Mouse (Mus musculus) midbrain, embryonic 15.5 days (tissue): ENCODE results near the gene Gm10197. TPM values are rescaled to one million over a fixed set of nuclear protein-coding genes. Genes with fewer than 3 reads are reported as not detected.
"Not testable (repeated sequence)": the region's sequence is repeated elsewhere in the genome, so short reads cannot be mapped to it uniquely, and the experiment has no call there.

Experiments
- ATAC-seq: fragments of 200-750 bp; cut with Nextera tagmentation; replicated peaks from 2 replicates; pipeline ENCODE4 v1.8.0; 2017; ENCODE audit warnings: moderate TSS enrichment
- H3K27ac ChIP-seq: fragments of 300-500 bp; sonication (generic); 2 replicates; pipeline ENCODE4 v1.5.1; 2015; ENCODE audit warnings: mild to moderate bottlenecking, inconsistent platforms
- H3K27me3 ChIP-seq: fragments of 300-500 bp; sonication (generic); replicated peaks from 2 replicates; pipeline ENCODE4 v1.6.1; 2015; ENCODE audit warnings: inconsistent platforms
- H3K36me3 ChIP-seq: fragments of 300-500 bp; sonication (generic); replicated peaks from 2 replicates; pipeline ENCODE4 v1.6.1; 2015; ENCODE audit warnings: inconsistent platforms
- H3K4me1 ChIP-seq: fragments of 300-500 bp; sonication (generic); 2 replicates; pipeline ENCODE4 v1.6.1; 2015; ENCODE audit warnings: inconsistent platforms
- H3K4me2 ChIP-seq: fragments of 300-500 bp; sonication (generic); 2 replicates; pipeline ENCODE4 v1.6.1; 2015; ENCODE audit warnings: inconsistent platforms, mild to moderate bottlenecking, moderate library complexity
- H3K4me3 ChIP-seq: fragments of 300-500 bp; sonication (generic); 2 replicates; pipeline ENCODE4 v1.5.1; 2015; ENCODE audit warnings: mild to moderate bottlenecking, inconsistent platforms
- H3K9ac ChIP-seq: fragments of 300-500 bp; sonication (generic); 2 replicates; pipeline ENCODE4 v1.6.1; 2015; ENCODE audit warnings: mild to moderate bottlenecking, inconsistent platforms
- H3K9me3 ChIP-seq: fragments of 300-500 bp; sonication (generic); 2 replicates; pipeline ENCODE4 v1.6.1; 2016; ENCODE audit warnings: inconsistent platforms
- WGBS: fragments of 180-500 bp; shearing (Covaris S2); methylation state at CpG from one replicate; pipeline ENCODE4 v1.1.7; 2015; ENCODE audit warnings: mixed read lengths; 5-methylcytosine and 5-hydroxymethylcytosine counted together
- polyA plus RNA-seq: library from polyadenylated mRNA; unstranded; fragments of >200 nt; fragmentation: Nextera tagmentation; extraction: Ambion mirVana; gene quantifications from 2 replicates; pipeline ENCODE4 v1.2.1, GENCODE M21; 2015

Gm10197 gene
- polyA plus RNA-seq, 1 experiment from 2014 or later = not detected

GRCm38 (mm10) chr19:53404219-53404836, 32.8 kb upstream of the Gm10197 start:
- no peak overlapping the region for H3K4me2 ChIP-seq
- H3K27ac ChIP-seq = no peak overlapping the region
- WGBS = 93% methylated on average over 10 of the region's 10 CpGs
- no peak for ATAC-seq
- H3K9me3 ChIP-seq = no peaks in the 10 kb centered on the region
- no peaks in the 10 kb centered on the region for H3K36me3 ChIP-seq
- H3K9ac ChIP-seq = no peak overlapping the region
- H3K4me3 ChIP-seq = no peak overlapping the region
- H3K27me3 ChIP-seq = no peaks in the 10 kb centered on the region
- no peaks in the 10 kb centered on the region for H3K4me1 ChIP-seq

GRCm38 (mm10) chr19:53402741-53403432, 31.3 kb upstream of the Gm10197 start:
- Histone ChIP-seq H3K4me3 (no peak overlapping the region), H3K27me3 (no peaks in the 10 kb centered on the region), H3K4me1 (no peaks in the 10 kb centered on the region), H3K9me3 (no peaks in the 10 kb centered on the region), H3K27ac (no peak overlapping the region), H3K36me3 (no peaks in the 10 kb centered on the region), H3K9ac (no peak overlapping the region), H3K4me2 (no peak overlapping the region)
- no peak for ATAC-seq
- WGBS = 53% methylated on average over 12 of the region's 12 CpGs

DNA sequence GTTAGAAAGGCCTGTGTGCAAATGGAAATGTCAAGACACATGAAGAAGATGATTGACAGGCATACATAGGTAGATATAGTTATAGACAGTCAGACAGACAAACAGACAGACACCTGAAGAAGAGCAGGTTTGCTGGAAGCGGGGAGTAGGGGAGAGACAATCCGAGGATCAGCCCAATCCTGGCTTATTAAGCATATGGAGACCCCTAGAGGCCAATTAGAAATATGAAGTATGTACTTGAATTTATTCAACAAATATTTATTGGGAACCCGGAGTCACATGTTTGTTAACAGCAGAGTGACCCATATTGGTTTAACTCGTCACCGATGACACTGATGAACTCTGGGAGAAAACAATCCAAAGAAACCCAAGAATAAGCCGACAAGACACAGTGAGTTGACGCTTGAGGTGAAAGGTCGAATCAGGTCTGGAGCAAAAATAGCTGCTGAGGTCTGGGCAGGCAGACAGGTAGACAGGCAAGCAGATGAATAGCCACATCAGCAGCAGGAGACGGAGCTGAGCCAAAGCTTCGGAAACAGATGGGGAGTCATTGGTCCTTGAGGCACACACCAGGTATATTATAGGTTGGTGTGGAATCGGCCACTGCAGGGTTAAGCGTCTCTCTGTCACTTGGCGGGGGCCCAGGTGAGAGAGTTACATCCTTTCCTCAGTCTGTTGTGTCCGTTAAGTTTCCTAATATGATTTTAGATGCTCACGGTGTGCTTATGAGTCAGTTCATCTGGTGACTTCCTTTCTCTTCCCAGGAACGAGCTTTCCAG, 29.0 kb upstream of the Gm10197 start:
- no peaks in the 10 kb centered on the region for H3K4me1 ChIP-seq
- H3K27me3 ChIP-seq = no peaks in the 10 kb centered on the region
- no peaks in the 10 kb centered on the region for H3K9me3 ChIP-seq
- no peak overlapping the region for H3K4me2 ChIP-seq
- ATAC-seq = no peak
- no peak overlapping the region for H3K9ac ChIP-seq
- H3K36me3 ChIP-seq = no peaks in the 10 kb centered on the region
- 87% methylated on average over 16 of the region's 16 CpGs for WGBS
- H3K4me3 ChIP-seq = no peak overlapping the region
- no peak overlapping the region for H3K27ac ChIP-seq

- no peaks in the 10 kb centered on the region for H3K9me3 ChIP-seq
- no peaks in the 10 kb centered on the region for H3K27me3 ChIP-seq
- H3K4me3 ChIP-seq = no peak overlapping the region
- H3K27ac ChIP-seq = no peak overlapping the region
- H3K36me3 ChIP-seq = no peaks in the 10 kb centered on the region
- H3K4me1 ChIP-seq = no peaks in the 10 kb centered on the region
- no peak overlapping the region for H3K4me2 ChIP-seq
- no peak overlapping the region for H3K9ac ChIP-seq
- no peak for ATAC-seq
- 88% methylated on average over 4 of the region's 4 CpGs for WGBS
Observed at GRCm38 (mm10) chr19:53399213-53399612, 27.6 kb upstream of the Gm10197 start.

GRCm38 (mm10) chr19:53397451-53398233, 26.1 kb upstream of the Gm10197 start:
- Histone ChIP-seq H3K27ac (no peak overlapping the region), H3K4me3 (no peak overlapping the region), H3K9me3 (no peaks in the 10 kb centered on the region), H3K36me3 (no peaks in the 10 kb centered on the region), H3K9ac (no peak overlapping the region), H3K4me2 (no peak overlapping the region), H3K4me1 (no peaks in the 10 kb centered on the region), H3K27me3 (no peaks in the 10 kb centered on the region)
- ATAC-seq = no peak
- 89% methylated on average over 12 of the region's 12 CpGs for WGBS

- WGBS = 43% methylated on average over 5 of the region's 5 CpGs
- not testable (repeated sequence) for H3K4me2 ChIP-seq, H3K9me3 ChIP-seq, H3K27me3 ChIP-seq, H3K4me3 ChIP-seq, H3K36me3 ChIP-seq, H3K4me1 ChIP-seq, H3K9ac ChIP-seq, H3K27ac ChIP-seq, ATAC-seq
Observed at GRCm38 (mm10) chr19:53395805-53396204, 24.2 kb upstream of the Gm10197 start.

GRCm38 (mm10) chr19:53394956-53395355, 23.4 kb upstream of the Gm10197 start:
- not testable (repeated sequence) for H3K4me2 ChIP-seq, H3K36me3 ChIP-seq, H3K4me3 ChIP-seq, H3K27ac ChIP-seq, H3K9me3 ChIP-seq, H3K9ac ChIP-seq, H3K4me1 ChIP-seq, H3K27me3 ChIP-seq, ATAC-seq
- WGBS = 74% methylated on average over 3 of the region's 3 CpGs

GRCm38 (mm10) chr19:53394552-53394951, 23.0 kb upstream of the Gm10197 start:
- WGBS = 16% methylated on average over 7 of the region's 7 CpGs
- no peak for ATAC-seq
- no peak overlapping the region for H3K4me3 ChIP-seq
- no peaks in the 10 kb centered on the region for H3K27me3 ChIP-seq
- no peaks in the 10 kb centered on the region for H3K36me3 ChIP-seq
- H3K9ac ChIP-seq = no peak overlapping the region; the same call in 1 of the 2 replicates
- H3K4me2 ChIP-seq = no peak overlapping the region
- H3K27ac ChIP-seq = no peak overlapping the region
- peaks cover 10% of the 10 kb centered on the region for H3K4me1 ChIP-seq
- no peaks in the 10 kb centered on the region for H3K9me3 ChIP-seq

- no peaks in the 10 kb centered on the region for H3K9me3 ChIP-seq
- no peak overlapping the region for H3K4me2 ChIP-seq
- no peak overlapping the region for H3K4me3 ChIP-seq
- peaks cover 16% of the 10 kb centered on the region for H3K4me1 ChIP-seq
- no peak overlapping the region for H3K9ac ChIP-seq
- H3K27ac ChIP-seq = no peak overlapping the region
- no peaks in the 10 kb centered on the region for H3K27me3 ChIP-seq
- ATAC-seq = no peak
- H3K36me3 ChIP-seq = no peaks in the 10 kb centered on the region
Observed at GRCm38 (mm10) chr19:53393646-53394045, 22.1 kb upstream of the Gm10197 start.

- no peak overlapping the region for H3K27ac ChIP-seq
- WGBS = 49% methylated on average over 8 of the region's 8 CpGs
- no peak for ATAC-seq
Observed at GRCm38 (mm10) chr19:53392781-53393343, 21.3 kb upstream of the Gm10197 start.

DNA sequence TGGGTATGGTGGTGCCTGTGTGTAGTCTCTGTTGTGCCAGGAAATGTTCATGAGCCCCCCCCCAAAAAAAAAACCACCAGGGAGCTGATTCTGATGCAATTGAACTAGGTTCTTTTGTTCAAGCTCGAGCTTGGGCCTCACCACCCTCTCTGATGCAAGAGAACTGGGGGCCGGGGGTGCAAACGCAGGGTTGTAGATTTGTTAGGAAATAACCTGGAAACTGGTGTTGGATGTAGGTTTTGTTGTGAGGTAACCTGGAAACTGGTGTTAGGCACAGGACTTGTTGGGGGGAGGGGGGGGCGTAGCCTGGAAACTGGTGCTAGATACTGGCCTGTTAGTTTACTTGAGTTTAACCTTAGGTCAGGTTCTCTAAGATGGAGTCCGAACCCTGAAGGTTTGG, 20.2 kb upstream of the Gm10197 start:
- no peaks in the 10 kb centered on the region for H3K9me3 ChIP-seq
- WGBS = 82% methylated on average over 5 of the region's 5 CpGs
- H3K36me3 ChIP-seq = peaks cover 2% of the 10 kb centered on the region; the same call in 1 of the 2 replicates
- no peaks in the 10 kb centered on the region for H3K27me3 ChIP-seq
- no peak for ATAC-seq
- H3K4me1 ChIP-seq = peaks cover 16% of the 10 kb centered on the region
- peak overlapping the region; percentile 71; the same call in 1 of the 2 replicates for H3K9ac ChIP-seq
- peak overlapping the region; percentile 85 for H3K4me3 ChIP-seq
- H3K27ac ChIP-seq = peak overlapping the region; percentile 90; the same call in 1 of the 2 replicates
- peak overlapping the region; percentile 71; the same call in 1 of the 2 replicates for H3K4me2 ChIP-seq

More at GRCm38 (mm10) chr19:53392781-53393343, 21.3 kb upstream of the Gm10197 start:
- Histone ChIP-seq H3K9me3 (no peaks in the 10 kb centered on the region), H3K27me3 (no peaks in the 10 kb centered on the region), H3K36me3 (peaks cover 2% of the 10 kb centered on the region; the same call in 1 of the 2 replicates), H3K4me1 (peaks cover 16% of the 10 kb centered on the region), H3K4me3 (no peak overlapping the region), H3K9ac (no peak overlapping the region), H3K4me2 (no peak overlapping the region)
